Mouse (Mus musculus): Measurements from ENCODE around the gene Lxn. TPM values are rescaled to one million over a fixed set of nuclear protein-coding genes. Genes with fewer than 3 reads are reported as not detected.

The Lxn gene
- 51.9 and 64.8 TPM in 2 replicates for polyA plus RNA-seq (2012; rRNA removed)
- polyA plus RNA-seq (2014; fragmentation: Nextera tagmentation; extraction: Ambion mirVana), result 121 and 130 TPM in 2 replicates

GRCm38 (mm10) chr3:67463450-67464372 lies at the start of gene Lxn:
Gene Lxn, minus strand, starts transcription at chr3:67463926.
- Histone ChIP-seq H3K27ac (replicated peaks; ENCODE audit: low read depth, low read length) (peak within 1 kb of the TSS; percentile 87), H3K4me1 (ENCODE audit: control insufficient read depth, insufficient read depth, low read length) (peaks cover 10% of the 10 kb centered on the region), H3K36me3 (ENCODE audit: control insufficient read depth, insufficient read depth, low read length) (peaks cover 20% of the 10 kb centered on the region), H3K9me3 (ENCODE audit: control insufficient read depth, low read length) (no peaks in the 10 kb centered on the region), H3K27me3 (ENCODE audit: control insufficient read depth, insufficient read depth, low read length) (no peaks in the 10 kb centered on the region), H3K9ac (ENCODE audit: low read depth, low read length, severe bottlenecking) (peak within 1 kb of the TSS; percentile 79), H3K4me3 (replicated peaks; ENCODE audit: low read length) (peak within 1 kb of the TSS; percentile 65), H3K4me2 (replicated peaks; ENCODE audit: low read depth, low read length, severe bottlenecking) (peak within 1 kb of the TSS; percentile 85)
- ATAC-seq (ENCODE audit: low FRiP score, low read depth) (peak; percentile 79), DNase-seq (ENCODE audit: low spot score) (peak; percentile 59)
- peak; percentile 47; the same call in 1 of the 2 replicates for TF ChIP-seq POLR2A (IDR thresholded peaks at IDR 0.05; ENCODE audit: borderline replicate concordance, extremely low read depth, insufficient read depth, insufficient read length)
- WGBS, result 0% methylated on average over 42 of the region's 43 CpGs

DNA sequence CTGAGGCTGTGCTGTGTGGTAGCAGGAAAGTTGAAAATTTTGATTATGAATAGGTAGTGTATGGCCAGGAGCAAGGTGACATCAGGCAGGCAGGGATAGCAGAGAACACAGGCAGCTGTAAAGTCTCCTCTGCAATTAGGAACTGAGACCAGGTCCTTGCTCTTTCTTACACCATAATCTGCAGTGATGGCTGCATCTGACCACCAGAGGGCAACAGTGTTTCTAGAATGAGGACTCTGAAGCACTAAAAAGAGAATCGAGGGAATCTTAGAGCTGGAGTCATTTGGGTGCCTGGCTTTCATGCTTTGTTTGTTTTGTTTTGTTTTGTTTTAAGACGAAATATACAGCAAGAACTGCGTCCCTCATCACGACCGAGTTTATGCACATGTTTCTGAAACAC lies 49.1 kb upstream of the Lxn start:
- Histone ChIP-seq H3K9ac (ENCODE audit: low read depth, low read length, severe bottlenecking) (no peak overlapping the region), H3K9me3 (ENCODE audit: control insufficient read depth, low read length) (no peaks in the 10 kb centered on the region), H3K4me3 (replicated peaks; ENCODE audit: low read length) (no peak overlapping the region), H3K4me1 (ENCODE audit: control insufficient read depth, insufficient read depth, low read length) (no peaks in the 10 kb centered on the region), H3K36me3 (ENCODE audit: control insufficient read depth, insufficient read depth, low read length) (no peaks in the 10 kb centered on the region), H3K4me2 (replicated peaks; ENCODE audit: low read depth, low read length, severe bottlenecking) (no peak overlapping the region), H3K27me3 (ENCODE audit: control insufficient read depth, insufficient read depth, low read length) (peaks cover 27% of the 10 kb centered on the region), H3K27ac (replicated peaks; ENCODE audit: low read depth, low read length) (no peak overlapping the region)
- DNase-seq (ENCODE audit: low spot score), result peak; percentile 85
- 5% methylated on average over 5 of the region's 5 CpGs for whole genome bisulfite sequencing
- no peak; the same call in 1 of the 2 replicates for ATAC-seq (ENCODE audit: low FRiP score, low read depth)
- TF ChIP-seq POLR2A (IDR thresholded peaks at IDR 0.05; ENCODE audit: borderline replicate concordance, extremely low read depth, insufficient read depth, insufficient read length), result no peak

DNA sequence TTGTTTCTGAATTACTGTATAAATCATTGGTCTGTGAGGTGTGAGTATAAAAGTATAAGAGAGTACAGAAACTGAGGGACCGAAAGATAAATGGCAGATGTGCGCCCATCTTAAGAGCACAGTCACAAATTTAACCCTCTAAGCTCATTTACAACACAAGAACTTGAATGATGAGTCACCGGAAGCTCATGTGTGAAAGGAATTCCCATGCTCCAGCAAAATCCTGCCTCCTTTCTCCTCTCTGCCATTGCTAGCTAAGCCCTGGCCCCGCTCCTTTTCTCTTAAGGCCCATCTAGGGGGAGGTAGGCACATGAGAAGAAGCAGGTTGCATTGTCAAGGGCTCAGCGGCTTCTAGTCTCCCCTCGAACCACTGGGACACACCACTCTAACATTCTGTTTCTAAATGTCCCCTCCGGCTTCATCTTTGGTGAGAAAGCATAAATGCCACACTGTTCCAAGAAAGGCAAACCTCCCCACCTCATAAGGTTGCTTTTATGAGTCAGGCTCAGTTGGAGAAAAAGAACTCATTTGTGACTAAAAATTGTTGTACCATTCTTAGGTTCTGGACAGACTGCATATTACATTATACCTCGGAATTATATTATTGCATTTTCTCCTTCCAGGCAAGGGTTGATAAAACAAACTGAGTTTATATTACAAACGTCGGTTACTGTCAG lies 44.6 kb upstream of the Lxn start:
- ATAC-seq (ENCODE audit: low FRiP score, low read depth), result no peak
- Histone ChIP-seq H3K9me3 (ENCODE audit: control insufficient read depth, low read length) (no peaks in the 10 kb centered on the region), H3K4me3 (replicated peaks; ENCODE audit: low read length) (no peak overlapping the region), H3K9ac (ENCODE audit: low read depth, low read length, severe bottlenecking) (no peak overlapping the region), H3K4me1 (ENCODE audit: control insufficient read depth, insufficient read depth, low read length) (no peaks in the 10 kb centered on the region), H3K36me3 (ENCODE audit: control insufficient read depth, insufficient read depth, low read length) (no peaks in the 10 kb centered on the region), H3K4me2 (replicated peaks; ENCODE audit: low read depth, low read length, severe bottlenecking) (no peak overlapping the region), H3K27ac (replicated peaks; ENCODE audit: low read depth, low read length) (0 out of 2 replicates have a peak overlapping the region, but pooled peaks have one; percentile 58), H3K27me3 (ENCODE audit: control insufficient read depth, insufficient read depth, low read length) (no peaks in the 10 kb centered on the region)
- WGBS, result 66% methylated on average over 10 of the region's 10 CpGs
- no peak for TF ChIP-seq POLR2A (IDR thresholded peaks at IDR 0.05; ENCODE audit: borderline replicate concordance, extremely low read depth, insufficient read depth, insufficient read length)
- DNase-seq (ENCODE audit: low spot score), result no peak

GRCm38 (mm10) chr3:67505286-67505685 lies 41.6 kb upstream of the Lxn start:
- ATAC-seq (ENCODE audit: low FRiP score, low read depth) (no peak), DNase-seq (ENCODE audit: low spot score) (no peak)
- H3K9me3 ChIP-seq (ENCODE audit: control insufficient read depth, low read length), result no peaks in the 10 kb centered on the region
- no peaks in the 10 kb centered on the region for H3K36me3 ChIP-seq (ENCODE audit: control insufficient read depth, insufficient read depth, low read length)
- H3K4me2 ChIP-seq (replicated peaks; ENCODE audit: low read depth, low read length, severe bottlenecking), result no peak overlapping the region
- no peaks in the 10 kb centered on the region for H3K4me1 ChIP-seq (ENCODE audit: control insufficient read depth, insufficient read depth, low read length)
- TF ChIP-seq POLR2A (IDR thresholded peaks at IDR 0.05; ENCODE audit: borderline replicate concordance, extremely low read depth, insufficient read depth, insufficient read length), result no peak
- no peak overlapping the region for H3K27ac ChIP-seq (replicated peaks; ENCODE audit: low read depth, low read length)
- H3K4me3 ChIP-seq (replicated peaks; ENCODE audit: low read length), result no peak overlapping the region
- no peak overlapping the region for H3K9ac ChIP-seq (ENCODE audit: low read depth, low read length, severe bottlenecking)
- H3K27me3 ChIP-seq (ENCODE audit: control insufficient read depth, insufficient read depth, low read length), result no peaks in the 10 kb centered on the region
- WGBS, result 78% methylated on average over 2 of the region's 2 CpGs

DNA sequence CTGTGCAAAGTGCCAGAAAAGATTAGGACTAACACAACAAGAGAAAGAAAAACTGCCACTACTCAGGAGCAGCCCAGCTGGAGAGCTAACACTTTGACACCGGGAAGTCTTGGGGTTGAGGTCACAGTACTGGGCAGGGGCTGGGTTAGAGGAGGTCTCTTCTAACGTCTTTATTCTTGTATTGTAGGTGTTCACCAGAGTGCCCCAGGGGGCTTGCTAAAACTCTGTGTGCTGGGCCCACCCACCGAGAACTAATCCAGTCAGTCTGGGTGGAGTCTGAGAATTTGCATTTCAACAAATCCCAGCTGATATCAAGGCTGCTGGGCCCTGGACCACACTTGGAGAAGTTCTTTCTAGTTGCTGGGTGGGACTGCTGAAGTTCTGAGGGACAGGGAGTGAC lies 40.2 kb upstream of the Lxn start:
- no peak for TF ChIP-seq POLR2A (IDR thresholded peaks at IDR 0.05; ENCODE audit: borderline replicate concordance, extremely low read depth, insufficient read depth, insufficient read length)
- no peak for DNase-seq (ENCODE audit: low spot score)
- Histone ChIP-seq H3K27ac (replicated peaks; ENCODE audit: low read depth, low read length) (no peak overlapping the region), H3K9ac (ENCODE audit: low read depth, low read length, severe bottlenecking) (no peak overlapping the region), H3K4me1 (ENCODE audit: control insufficient read depth, insufficient read depth, low read length) (no peaks in the 10 kb centered on the region), H3K36me3 (ENCODE audit: control insufficient read depth, insufficient read depth, low read length) (no peaks in the 10 kb centered on the region), H3K27me3 (ENCODE audit: control insufficient read depth, insufficient read depth, low read length) (no peaks in the 10 kb centered on the region), H3K4me2 (replicated peaks; ENCODE audit: low read depth, low read length, severe bottlenecking) (no peak overlapping the region), H3K4me3 (replicated peaks; ENCODE audit: low read length) (no peak overlapping the region), H3K9me3 (ENCODE audit: control insufficient read depth, low read length) (no peaks in the 10 kb centered on the region)
- 16% methylated on average over 3 of the region's 3 CpGs for WGBS
- no peak for ATAC-seq (ENCODE audit: low FRiP score, low read depth)

Data from limb, embryonic 14.5 days (tissue).